Mouse (Mus musculus) ES-Bruce4 (cell line): Measurements from ENCODE around the gene Mars.

Experiments
- CTCF ChIP-seq: IDR thresholded peaks from one replicate; pipeline ENCODE4 v1.8.1; 2011; ENCODE audit warnings: low read depth, low read length
- POLR2A ChIP-seq: IDR thresholded peaks from one replicate; pipeline ENCODE4 v1.8.1; 2011; ENCODE audit warnings: low read length; ENCODE audit not compliant: insufficient read depth

- no peak for TF ChIP-seq CTCF
- TF ChIP-seq POLR2A: no peak
Measured at GRCm38 (mm10) chr10:127352187-127352586, 40.6 kb upstream of the Mars start.
